8 mouse cellular contexts compared by ENCODE assay signal in genomic region chr7:45490822-45491221, GRCm38 (mm10). TPM values are rescaled to one million over a fixed set of nuclear protein-coding genes. Genes with fewer than 3 reads are reported as not detected.
A peak's percentile ranks its signal among the peaks of the same experiment; 100 is the strongest.
DNase-seq lines count a peak whose midpoint lies in the region; ATAC-seq and TF ChIP-seq lines count a peak whose summit lies in the region.
"Had no signal": no experiment of that assay in that cellular context is flagged by ENCODE, and none has a peak within 500 bp of the region (broad histone marks: within the 10 kb centered on the region; RNA-seq: fewer than 3 reads in every experiment).

No protein-coding gene starts in this region.

- peaks cover 10% of the 10 kb centered on the region for H3K4me1 ChIP-seq in kidney, adult 2 months (ENCODE audit: control insufficient read depth, insufficient read depth, low read length)
- peaks cover 8% of the 10 kb centered on the region for H3K4me1 ChIP-seq in hindbrain, embryonic 16.5 days (ENCODE audit: control insufficient read depth, insufficient read depth, low read depth, low read length)

- 50% methylated on average over 9 of the region's 9 CpGs for WGBS in kidney, adult 2 months
- WGBS in hindbrain, embryonic 16.5 days: 54% methylated on average over 9 of the region's 9 CpGs

- TF ChIP-seq CTCF in kidney, adult 2 months (conservative IDR thresholded peaks at IDR 0.05; ENCODE audit: insufficient read depth, insufficient read length, low read depth, low read length): no peak

- no peak for ATAC-seq in hindbrain, embryonic 16.5 days

- no peak for TF ChIP-seq POLR2A in kidney, adult 2 months (IDR thresholded peaks at IDR 0.05; ENCODE audit: low read depth, low read length)

- H3K4me2 ChIP-seq in hindbrain, embryonic 16.5 days (ENCODE audit: low read length): no peak overlapping the region

- H3K27ac ChIP-seq in kidney, adult 2 months (ENCODE audit: insufficient read depth, low read depth, low read length): no peak overlapping the region; the same call in 1 of the 2 replicates
- H3K27ac ChIP-seq in hindbrain, embryonic 16.5 days (ENCODE audit: low read depth, low read length): no peak overlapping the region

- no peaks in the 10 kb centered on the region; the same call in 1 of the 2 replicates for H3K36me3 ChIP-seq in kidney, adult 2 months (ENCODE audit: control insufficient read depth, insufficient read depth, low read length)
- H3K36me3 ChIP-seq in hindbrain, embryonic 16.5 days (ENCODE audit: control insufficient read depth, insufficient read depth, low read length): peaks cover 17% of the 10 kb centered on the region

- H3K4me3 ChIP-seq in kidney, adult 2 months (ENCODE audit: insufficient read depth, low read depth, low read length): no peak overlapping the region
- H3K4me3 ChIP-seq in hindbrain, embryonic 16.5 days (ENCODE audit: low read length): no peak overlapping the region

- no peaks in the 10 kb centered on the region for H3K27me3 ChIP-seq in kidney, adult 2 months (replicated peaks; ENCODE audit: control insufficient read depth, insufficient read depth, low read length)
- H3K27me3 ChIP-seq in hindbrain, embryonic 16.5 days (replicated peaks; ENCODE audit: control insufficient read depth, insufficient read depth, low read length): no peaks in the 10 kb centered on the region

- peak; percentile 18 for DNase-seq in kidney, adult 18-20 months
- DNase-seq in kidney, adult 2 months: no peak
- DNase-seq in embryo, embryonic 10 days (ENCODE audit: low spot score): peak; percentile 44
- DNase-seq in neural tube, embryonic 10.5 days (ENCODE audit: extremely low spot score, low spot score): peak; percentile 51
- no peak for DNase-seq in ovary, postnatal 14 days (ENCODE audit: low spot score)
- DNase-seq in cerebellum, adult 9-10 months: no peak
- DNase-seq: heart, adult 18-20 months had no signal

- H3K9ac ChIP-seq in hindbrain, embryonic 16.5 days (ENCODE audit: low read depth, low read length): peak overlapping the region; percentile 29; the same call in 1 of the 2 replicates

- H3K9me3 ChIP-seq in hindbrain, embryonic 16.5 days (ENCODE audit: control insufficient read depth, low read length): no peaks in the 10 kb centered on the region

RNA-seq across cellular contexts. Expression of gene Dhdh, which starts 2.2 kb away (rescaled TPM):
- 6.0 and 6.1 TPM in 2 replicates for polyA plus RNA-seq in kidney, adult 2 months (2012; rRNA removed)
- 4.0 and 4.3 TPM in 2 replicates for polyA plus RNA-seq in hindbrain, embryonic 16.5 days (2015; fragmentation: Nextera tagmentation; extraction: Ambion mirVana)

RNA-seq across cellular contexts. Expression of gene Gm45808, which starts 4.2 kb away (rescaled TPM):
- polyA plus RNA-seq in kidney, adult 2 months (2012; rRNA removed): 1.1 and 1.2 TPM in 2 replicates
- not detected in 2 replicates for polyA plus RNA-seq in hindbrain, embryonic 16.5 days (2015; fragmentation: Nextera tagmentation; extraction: Ambion mirVana)

RNA-seq across cellular contexts. Expression of gene Tulp2, which starts 9.1 kb away (rescaled TPM):
- polyA plus RNA-seq in kidney, adult 2 months (2012; rRNA removed): 0.20 and 0.46 TPM in 2 replicates
- polyA plus RNA-seq in hindbrain, embryonic 16.5 days (2015; fragmentation: Nextera tagmentation; extraction: Ambion mirVana): 0.20 and 0.30 TPM in 2 replicates

RNA-seq across cellular contexts. Expression of gene Nucb1, which starts 19.4 kb away (rescaled TPM):
- 397 and 405 TPM in 2 replicates for polyA plus RNA-seq in kidney, adult 2 months (2012; rRNA removed)
- 141 and 151 TPM in 2 replicates for polyA plus RNA-seq in hindbrain, embryonic 16.5 days (2015; fragmentation: Nextera tagmentation; extraction: Ambion mirVana)

RNA-seq across cellular contexts. Expression of gene Bax, which starts 24.1 kb away (rescaled TPM):
- 104 and 112 TPM in 2 replicates for polyA plus RNA-seq in kidney, adult 2 months (2012; rRNA removed)
- 226 and 242 TPM in 2 replicates for polyA plus RNA-seq in hindbrain, embryonic 16.5 days (2015; fragmentation: Nextera tagmentation; extraction: Ambion mirVana)

Comparison
In these comparisons a context has a peak if more than half of its experiments do, and no peak if none do; other contexts are left out.
1. DNase-seq: peak in kidney, adult 18-20 months (single experiment), embryo, embryonic 10 days (single experiment) and neural tube, embryonic 10.5 days (single experiment); none in kidney, adult 2 months (single experiment), ovary, postnatal 14 days (single experiment) and cerebellum, adult 9-10 months (single experiment).